Mouse (Mus musculus): ENCODE data around the gene Igf2. TPM values are rescaled to one million over a fixed set of nuclear protein-coding genes. Genes with fewer than 3 reads are reported as not detected.

The Igf2 gene
- polyA plus RNA-seq (2012; rRNA removed) = 12.2 and 12.5 TPM in 2 replicates

DNA sequence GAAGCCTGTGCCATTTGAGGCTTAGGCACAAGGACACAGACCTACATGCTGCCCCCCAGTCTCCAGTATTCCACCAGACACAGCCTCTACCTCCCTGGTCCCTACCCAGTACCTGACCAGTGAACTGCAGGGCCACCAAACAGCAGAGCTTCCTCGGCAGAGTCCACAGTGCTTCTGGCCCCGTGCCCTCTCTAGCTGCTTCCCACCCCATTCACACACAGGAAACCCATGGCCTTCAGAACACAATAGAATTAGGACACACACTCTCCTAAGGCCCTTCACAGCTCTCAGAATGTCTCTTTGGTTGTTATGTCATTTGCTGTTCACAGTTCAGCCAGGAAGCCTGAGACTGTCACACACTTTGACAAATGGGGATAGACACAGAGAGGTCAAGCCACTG is at the start of gene Igf2:
Igf2 (minus strand) TSS at position 158 of the 400 bp plus-strand sequence.

GRCm38 (mm10) chr7:142669751-142670625 is 3.4 kb upstream of the Igf2 start, which contains the start of gene Gm49394:
TSS of gene Gm49394 (minus strand) at chr7:142669942.

Other genes starting within 250 kb of the Igf2 start
- gene Syt8, start 232.0 kb downstream of the Igf2 start, polyA plus RNA-seq (2012; rRNA removed) = 6.9 and 8.6 TPM in 2 replicates
- gene Tnni2, start 225.0 kb downstream of the Igf2 start, polyA plus RNA-seq (2012; rRNA removed) = 0.29 and 1.0 TPM in 2 replicates
- 78.3 and 91.5 TPM in 2 replicates for gene Lsp1, start 206.0 kb downstream of the Igf2 start, polyA plus RNA-seq (2012; rRNA removed)
- gene Tnnt3, start 168.0 kb downstream of the Igf2 start, polyA plus RNA-seq (2012; rRNA removed) = 0.58 and 1.3 TPM in 2 replicates
- 7.3 and 8.3 TPM in 2 replicates for gene Mrpl23, start 134.1 kb downstream of the Igf2 start, polyA plus RNA-seq (2012; rRNA removed)
- gene Gm49394, start 3.1 kb upstream of the Igf2 start, polyA plus RNA-seq (2012; rRNA removed) = not detected in 2 replicates
- 91.0 TPM in 1 of 2 replicates, not detected in the other for gene Ins2, start 76.6 kb upstream of the Igf2 start, polyA plus RNA-seq (2012; rRNA removed)

Measured in colon, adult 2 months (tissue).